Mouse (Mus musculus) heart, postnatal 25 days (tissue): ENCODE results near the gene Cpa5. TPM values are rescaled to one million over a fixed set of nuclear protein-coding genes. Genes with fewer than 3 reads are reported as not detected.

Experiments
- DNase-seq: peaks from one replicate; pipeline ENCODE4 v3.0.0; 2022; ENCODE audit warnings: low spot score
- intact Hi-C: fragments of 180-260 bp; cut with DNase I; formaldehyde crosslinking; loops from one replicate; pipeline ENCODE4 v1.15.1; 2025
- total RNA-seq, 2 experiments: library from RNA; stranded (reverse); gene quantifications; 2 replicates each; pipeline ENCODE4 v1.2.3; 2021

Gene Cpa5
- total RNA-seq, 2 experiments from 2014 or later, result not detected

DNA sequence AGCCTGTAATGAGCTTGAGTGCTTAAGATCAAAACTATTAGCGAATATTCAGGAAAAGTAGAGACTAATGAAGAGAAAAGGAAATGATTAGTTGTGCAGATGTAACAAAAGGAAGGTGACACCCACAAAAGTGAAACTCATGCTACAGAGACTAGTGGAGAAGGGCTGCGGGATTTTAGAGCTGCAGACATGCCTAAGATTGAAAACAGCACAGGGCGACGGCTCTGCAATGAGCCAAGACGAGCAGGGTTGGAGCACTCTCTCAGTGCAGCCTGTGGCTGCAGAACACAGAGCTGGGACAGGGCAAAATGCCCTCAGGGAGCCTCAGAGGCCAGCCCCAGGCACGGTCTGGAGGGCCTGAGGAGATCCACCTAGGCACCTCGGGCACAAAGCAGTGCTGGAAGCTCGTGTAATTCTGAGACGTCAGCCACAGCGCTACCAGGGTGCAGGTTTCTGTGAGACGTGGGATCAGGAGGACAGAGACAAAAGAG is 64.5 kb downstream of the Cpa5 start:
- no peak for DNase-seq
- intact Hi-C loops, result no loop called here

DNA sequence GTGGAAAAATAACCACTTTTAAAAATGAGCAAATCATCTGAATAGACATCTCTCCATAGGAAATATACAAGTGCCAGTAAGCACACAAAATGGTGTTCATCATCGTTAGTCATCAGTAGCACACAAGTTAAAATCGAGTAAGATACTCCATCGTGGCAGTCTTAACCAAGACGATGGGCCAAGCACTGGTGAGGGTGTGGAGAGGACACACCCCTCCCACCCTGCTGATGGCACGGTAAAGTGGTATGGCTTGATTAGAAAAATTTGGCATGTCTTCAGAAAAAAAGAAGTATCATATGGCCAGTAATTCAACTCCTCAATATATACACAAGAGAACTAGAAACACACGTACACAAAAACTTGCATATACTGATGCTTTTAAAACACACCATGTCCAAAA is 65.7 kb downstream of the Cpa5 start:
- no peak for DNase-seq
- intact Hi-C loops, result no loop called here

DNA sequence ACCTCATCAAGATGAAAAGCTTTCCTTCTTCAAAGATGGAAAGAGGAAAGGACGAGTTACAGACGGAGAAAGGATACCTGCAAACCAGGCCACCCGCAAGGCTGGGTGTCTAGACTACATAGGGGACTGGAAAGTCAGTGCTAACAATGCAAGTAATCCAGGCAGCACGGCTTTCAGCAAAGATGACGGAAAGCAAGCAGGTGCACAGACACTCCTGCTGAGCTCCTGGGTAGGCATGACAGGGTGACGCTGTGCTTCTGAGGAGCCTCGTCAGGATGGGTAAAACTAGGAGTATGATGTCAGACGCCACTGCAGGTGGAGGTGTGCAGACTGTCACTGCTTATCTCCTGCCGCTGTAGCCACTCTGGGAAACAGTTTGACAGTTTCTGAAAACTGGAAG is 66.8 kb downstream of the Cpa5 start:
- intact Hi-C loops, result no loop called here

DNA sequence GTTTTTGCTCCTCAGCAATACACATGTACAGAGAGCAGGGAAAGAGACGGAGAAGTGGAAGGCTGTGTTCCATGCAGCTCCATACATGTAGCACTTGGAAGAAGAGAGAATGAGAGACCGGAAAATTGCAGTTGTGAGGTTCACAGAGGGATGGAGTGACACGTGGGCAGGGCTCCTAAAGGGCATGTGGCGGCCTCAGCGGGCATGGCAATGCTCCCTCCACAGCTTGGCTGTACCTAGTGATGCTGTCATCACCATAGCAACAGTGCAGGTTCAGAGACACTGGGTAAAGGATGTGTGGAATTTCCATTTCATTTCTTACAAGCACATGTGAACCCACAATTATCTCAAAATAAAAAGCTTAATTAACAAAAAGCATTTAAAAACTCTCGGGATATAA is 67.7 kb downstream of the Cpa5 start:
- no peak for DNase-seq
- intact Hi-C loops, result no loop called here

More for the DNA sequence above, 66.8 kb downstream of the Cpa5 start:
- no peak for DNase-seq

DNA sequence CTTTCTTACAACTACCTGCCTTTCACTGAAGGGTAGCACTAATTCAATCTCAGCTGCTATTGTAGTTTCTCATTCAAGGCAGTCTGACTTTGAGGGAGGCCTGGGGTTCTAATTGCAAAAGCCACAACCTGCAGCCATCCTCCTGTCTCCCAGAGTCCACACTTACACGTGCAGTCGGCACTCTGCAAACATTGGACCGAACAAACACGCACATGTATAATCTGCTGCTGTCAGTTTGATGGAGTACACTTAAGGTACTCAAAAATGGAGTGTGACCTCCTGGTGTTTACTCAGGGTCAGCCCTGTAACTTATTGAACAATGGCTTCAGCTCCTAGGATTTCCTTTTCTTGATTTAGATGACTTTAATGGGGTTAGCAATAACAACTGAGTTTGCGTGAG is 68.8 kb downstream of the Cpa5 start:
- DNase-seq, result no peak
- intact Hi-C loops, result no loop called here

DNA sequence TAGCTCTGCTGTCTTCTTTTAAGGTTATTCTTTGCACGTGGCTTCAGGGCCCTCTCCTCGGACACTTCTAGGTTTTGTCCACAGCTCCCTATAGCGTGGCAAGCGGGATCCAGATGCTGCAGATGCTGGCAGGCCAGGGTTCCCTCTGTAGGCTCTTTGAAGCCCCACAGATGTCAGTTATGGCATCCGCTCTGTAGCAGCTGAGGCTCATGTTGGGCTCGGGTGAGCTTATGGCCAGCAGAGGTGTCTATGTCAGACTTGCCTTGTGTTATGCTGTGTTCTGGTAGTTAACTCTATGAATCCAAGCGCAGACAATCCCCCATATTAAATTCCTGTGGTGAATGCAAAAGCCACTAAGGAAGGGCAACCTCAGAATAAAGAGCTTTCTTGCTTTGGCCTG is 69.6 kb downstream of the Cpa5 start:
- intact Hi-C loops, result no loop called here
- DNase-seq, result no peak

Other genes with a start within 250 kb of the Cpa5 start
- 10 to 100 TPM; 15.1 to 16.1 TPM for gene Zc3hc1, start 220.0 kb upstream of the Cpa5 start, total RNA-seq
- 10 to 100 TPM; 57.3 to 60.3 TPM for gene Klhdc10, start 209.1 kb upstream of the Cpa5 start, total RNA-seq
- gene Tmem209, start 101.2 kb upstream of the Cpa5 start, total RNA-seq, result 1 to 10 TPM; 7.5 TPM
- gene Ssmem1, start 101.2 kb upstream of the Cpa5 start, total RNA-seq, result under 1 TPM in 1 of 2 experiments, not detected in 1; 0.25 TPM
- gene Cpa2, start 69.4 kb upstream of the Cpa5 start, total RNA-seq, result not detected
- gene Cpa4, start 42.6 kb upstream of the Cpa5 start, total RNA-seq, result not detected
- under 1 TPM in 1 of 2 experiments, not detected in 1; 0.16 TPM for gene Cpa1, start 28.2 kb downstream of the Cpa5 start, total RNA-seq
- gene Cep41, start 82.7 kb downstream of the Cpa5 start, total RNA-seq, result 1 to 10 TPM; 1.9 to 3.1 TPM
- 10 to 100 TPM; 12.3 to 15.2 TPM for gene Mest, start 112.5 kb downstream of the Cpa5 start, total RNA-seq